Mouse (Mus musculus): Measurements from ENCODE around the gene Aplf. TPM values are rescaled to one million over a fixed set of nuclear protein-coding genes. Genes with fewer than 3 reads are reported as not detected.
A peak's percentile ranks its signal among the peaks of the same experiment; 100 is the strongest.

The Aplf gene
- 14.7 and 15.8 TPM in 2 replicates for polyA plus RNA-seq (2015; fragmentation: Nextera tagmentation; extraction: Ambion mirVana)

DNA sequence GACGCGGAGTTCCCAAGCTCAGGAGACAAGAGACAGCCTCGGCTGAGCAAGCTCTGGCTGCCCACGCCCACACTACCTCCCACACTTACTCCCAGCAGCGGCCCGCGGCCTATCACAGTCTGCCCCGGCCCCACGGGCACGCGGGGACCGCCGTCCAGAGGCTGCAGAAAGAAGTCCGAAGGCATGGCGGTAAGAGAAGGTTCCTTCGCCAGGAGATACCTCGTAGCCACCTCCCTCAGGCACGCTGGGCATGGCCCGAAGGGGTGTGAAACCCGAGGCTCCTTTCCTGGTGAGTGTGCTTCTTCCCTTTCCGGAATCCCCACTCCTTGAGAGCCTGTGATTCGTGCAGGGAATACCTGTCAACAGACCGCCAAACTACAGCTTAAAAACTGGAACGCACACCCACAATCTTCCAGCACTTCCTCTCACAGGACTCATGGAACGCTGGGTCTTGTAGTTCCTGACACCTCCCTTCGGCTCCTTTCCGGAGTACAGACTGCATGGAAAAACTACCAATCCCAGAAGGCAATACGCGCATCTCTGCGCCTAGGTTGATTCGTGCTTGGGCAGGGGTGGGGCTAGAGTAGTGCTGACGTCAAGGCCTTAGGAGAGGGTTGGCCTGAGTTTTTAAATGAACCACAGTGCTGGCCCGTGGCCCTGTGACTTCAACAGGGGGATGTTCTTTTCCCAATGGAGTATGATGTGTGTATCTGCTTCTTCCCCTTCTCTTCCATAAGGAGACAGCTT, at the start of gene Aplf:
Gene Aplf (minus strand): TSS at position 423 of the 747 bp plus-strand sequence.
- ATAC-seq (ENCODE audit: insufficient number of reproducible peaks, low FRiP score, low TSS enrichment, low read depth) = peak; percentile 99
- H3K27me3 ChIP-seq = no peaks in the 10 kb centered on the region
- H3K27ac ChIP-seq (replicated peaks) = peak within 1 kb of the TSS; percentile 78
- H3K9me3 ChIP-seq (replicated peaks) = no peaks in the 10 kb centered on the region
- H3K9ac ChIP-seq = peak within 1 kb of the TSS; percentile 83
- no peaks in the 10 kb centered on the region for H3K36me3 ChIP-seq
- peaks cover 15% of the 10 kb centered on the region for H3K4me1 ChIP-seq
- peak within 1 kb of the TSS; percentile 78 for H3K4me2 ChIP-seq (replicated peaks)
- WGBS = under 1% methylated on average over 33 of the region's 33 CpGs
- H3K4me3 ChIP-seq (replicated peaks) = peak within 1 kb of the TSS; percentile 85

DNA sequence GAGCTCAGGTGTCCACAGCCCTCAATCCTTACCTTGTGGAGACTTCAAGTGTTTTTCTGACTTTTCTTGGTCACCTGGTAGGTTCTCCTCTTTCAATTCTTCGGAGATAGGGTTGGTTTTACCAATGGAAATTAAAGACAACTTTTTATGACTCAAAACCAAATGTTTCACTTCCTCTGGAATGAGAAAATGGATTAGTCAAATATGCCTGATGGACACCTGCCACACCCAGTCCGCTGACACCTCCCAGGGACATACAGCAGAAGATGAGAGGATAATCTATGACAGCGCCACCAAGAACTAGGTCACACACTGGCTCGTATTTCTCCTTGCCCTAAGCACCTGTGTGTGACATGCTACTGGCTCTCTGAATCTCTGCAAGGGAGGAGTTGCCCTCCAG, 42.1 kb upstream of the Aplf start:
- 0 out of 2 replicates have a peak, but pooled peaks cover 2% of the 10 kb centered on the region for H3K27me3 ChIP-seq
- H3K9ac ChIP-seq = no peak overlapping the region
- no peaks in the 10 kb centered on the region for H3K36me3 ChIP-seq
- no peaks in the 10 kb centered on the region for H3K4me1 ChIP-seq
- WGBS = 75% methylated on average over 4 of the region's 4 CpGs
- no peak overlapping the region for H3K27ac ChIP-seq (replicated peaks)
- no peak overlapping the region for H3K4me3 ChIP-seq (replicated peaks)
- ATAC-seq (ENCODE audit: insufficient number of reproducible peaks, low FRiP score, low TSS enrichment, low read depth) = no peak
- H3K4me2 ChIP-seq (replicated peaks) = no peak overlapping the region
- no peaks in the 10 kb centered on the region for H3K9me3 ChIP-seq (replicated peaks)

DNA sequence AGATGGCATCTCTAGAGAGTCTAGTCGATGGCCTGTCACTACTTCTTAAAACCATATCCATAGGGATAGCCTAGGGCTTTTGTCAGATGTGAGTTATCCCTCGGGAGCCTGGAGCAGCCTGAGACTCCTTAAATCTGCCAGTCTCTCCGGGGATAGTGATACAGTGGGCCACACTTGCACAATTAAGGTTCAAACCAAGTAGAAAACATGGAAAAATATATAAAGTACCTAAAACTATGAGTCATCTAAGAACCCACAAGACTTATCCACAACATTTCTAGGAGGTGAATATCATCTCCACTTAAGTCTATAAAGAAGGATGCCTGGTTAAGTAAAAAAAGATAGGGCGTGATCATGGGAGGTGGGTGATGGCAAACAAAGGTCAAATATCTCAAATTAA, 40.3 kb upstream of the Aplf start:
- Histone ChIP-seq H3K9ac (no peak overlapping the region), H3K27me3 (0 out of 2 replicates have a peak, but pooled peaks cover 4% of the 10 kb centered on the region), H3K4me1 (no peaks in the 10 kb centered on the region), H3K27ac (replicated peaks) (no peak overlapping the region), H3K36me3 (no peaks in the 10 kb centered on the region), H3K4me3 (replicated peaks) (no peak overlapping the region), H3K9me3 (replicated peaks) (no peaks in the 10 kb centered on the region), H3K4me2 (replicated peaks) (no peak overlapping the region)
- 80% methylated on average over 4 of the region's 4 CpGs for WGBS
- no peak for ATAC-seq (ENCODE audit: insufficient number of reproducible peaks, low FRiP score, low TSS enrichment, low read depth)

DNA sequence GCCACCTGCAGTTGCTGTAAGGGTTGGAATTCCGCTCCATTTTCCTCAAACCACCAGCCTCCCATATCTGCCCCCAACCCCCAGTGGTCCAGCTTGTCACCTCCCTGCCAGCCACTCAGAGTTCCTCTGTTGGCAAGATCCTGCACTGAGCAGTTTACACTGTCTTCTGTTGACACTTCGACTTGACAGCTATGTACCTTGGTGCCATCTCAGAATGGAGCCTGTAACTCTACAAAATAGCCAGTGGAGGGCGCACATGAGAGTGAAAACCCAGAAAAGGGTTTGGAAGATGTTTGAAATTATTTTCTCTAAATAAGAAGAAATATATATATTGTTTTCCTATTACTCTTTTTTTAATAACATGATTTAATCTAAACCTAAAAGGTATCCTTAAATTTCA, 34.3 kb upstream of the Aplf start:
- no peak for ATAC-seq (ENCODE audit: insufficient number of reproducible peaks, low FRiP score, low TSS enrichment, low read depth)
- H3K4me3 ChIP-seq (replicated peaks) = no peak overlapping the region

DNA sequence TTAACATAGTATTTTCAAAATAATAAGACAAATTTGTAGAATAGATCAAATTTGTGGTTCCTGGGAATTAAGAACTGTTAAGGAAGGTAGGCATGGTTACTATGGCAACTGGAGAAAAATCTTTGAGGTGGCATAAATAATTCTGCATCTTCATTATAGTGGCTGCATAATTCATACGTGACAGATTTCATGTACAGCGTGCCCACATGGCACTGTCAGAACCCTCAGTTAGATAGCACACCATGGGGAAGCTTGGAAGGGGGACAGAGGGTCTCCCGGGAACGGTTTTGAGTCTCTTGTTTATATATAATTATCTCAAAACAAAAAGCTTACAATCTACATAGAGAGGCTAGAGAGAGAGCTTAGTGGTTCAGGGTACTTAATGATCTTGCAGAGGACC, 24.6 kb upstream of the Aplf start:
- H3K9ac ChIP-seq = no peak overlapping the region
- no peak overlapping the region for H3K27ac ChIP-seq (replicated peaks)
- no peak overlapping the region for H3K4me2 ChIP-seq (replicated peaks)
- ATAC-seq (ENCODE audit: insufficient number of reproducible peaks, low FRiP score, low TSS enrichment, low read depth) = no peak
- no peaks in the 10 kb centered on the region for H3K4me1 ChIP-seq
- no peaks in the 10 kb centered on the region for H3K36me3 ChIP-seq
- H3K4me3 ChIP-seq (replicated peaks) = no peak overlapping the region
- no peaks in the 10 kb centered on the region for H3K27me3 ChIP-seq
- no peaks in the 10 kb centered on the region for H3K9me3 ChIP-seq (replicated peaks)
- 84% methylated on average over 4 of the region's 4 CpGs for WGBS

More for the DNA sequence above, 34.3 kb upstream of the Aplf start:
- no peak overlapping the region for H3K27ac ChIP-seq (replicated peaks)
- H3K27me3 ChIP-seq = 0 out of 2 replicates have a peak, but pooled peaks cover 4% of the 10 kb centered on the region
- no peaks in the 10 kb centered on the region for H3K9me3 ChIP-seq (replicated peaks)
- H3K4me2 ChIP-seq (replicated peaks) = no peak overlapping the region
- no peaks in the 10 kb centered on the region for H3K36me3 ChIP-seq
- 42% methylated on average over 3 of the region's 3 CpGs for WGBS
- H3K4me1 ChIP-seq = no peaks in the 10 kb centered on the region
- H3K9ac ChIP-seq = no peak overlapping the region

DNA sequence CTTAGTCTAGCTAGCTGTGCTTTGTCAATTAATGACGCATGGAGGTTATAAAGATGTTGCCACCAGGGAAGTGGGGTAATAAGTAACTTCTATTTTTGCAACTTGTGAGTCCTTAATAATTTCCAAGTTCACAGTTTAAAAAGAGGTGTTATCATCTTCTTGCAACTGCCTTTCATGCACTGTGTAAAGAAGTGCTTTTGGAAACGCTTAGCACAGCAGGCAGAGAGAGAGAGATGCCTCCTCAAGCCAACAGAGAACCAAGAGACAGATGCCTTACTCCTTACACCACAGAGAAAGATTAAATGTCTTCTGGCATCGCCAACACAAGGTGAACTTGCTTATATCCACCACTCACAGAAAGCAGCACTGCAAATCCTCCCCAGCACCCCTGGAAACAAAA, 24.0 kb upstream of the Aplf start:
- no peak for ATAC-seq (ENCODE audit: insufficient number of reproducible peaks, low FRiP score, low TSS enrichment, low read depth)
- Histone ChIP-seq H3K4me1 (no peaks in the 10 kb centered on the region), H3K4me2 (replicated peaks) (no peak overlapping the region), H3K4me3 (replicated peaks) (no peak overlapping the region), H3K36me3 (no peaks in the 10 kb centered on the region), H3K27ac (replicated peaks) (no peak overlapping the region), H3K9ac (no peak overlapping the region), H3K27me3 (no peaks in the 10 kb centered on the region), H3K9me3 (replicated peaks) (no peaks in the 10 kb centered on the region)
- WGBS = 82% methylated on average over 3 of the region's 3 CpGs

DNA sequence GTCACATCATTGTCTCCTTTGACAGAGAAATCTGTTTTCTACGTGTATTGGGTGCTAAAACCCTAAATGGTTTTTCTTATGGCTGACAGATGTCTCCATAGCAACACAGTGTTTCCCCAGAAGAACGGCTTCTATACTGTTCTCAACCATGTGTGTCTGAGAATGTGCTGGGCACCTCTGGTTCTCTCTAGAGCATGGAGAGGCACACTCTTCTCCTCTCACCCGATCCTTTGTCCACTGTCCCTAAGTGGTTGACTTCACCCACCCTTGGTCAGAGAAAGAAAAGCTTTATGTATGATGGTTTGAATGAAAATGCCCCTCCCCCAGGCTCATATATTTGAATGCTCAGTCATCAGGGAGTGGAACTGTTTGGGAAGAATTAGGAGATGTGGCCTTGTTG, 8.4 kb upstream of the Aplf start:
- ATAC-seq (ENCODE audit: insufficient number of reproducible peaks, low FRiP score, low TSS enrichment, low read depth) = no peak
- WGBS = 64% methylated on average over 3 of the region's 3 CpGs
- Histone ChIP-seq H3K4me2 (replicated peaks) (no peak overlapping the region), H3K27ac (replicated peaks) (no peak overlapping the region), H3K4me1 (no peaks in the 10 kb centered on the region), H3K27me3 (no peaks in the 10 kb centered on the region), H3K36me3 (no peaks in the 10 kb centered on the region), H3K9ac (no peak overlapping the region), H3K9me3 (replicated peaks) (no peaks in the 10 kb centered on the region), H3K4me3 (replicated peaks) (no peak overlapping the region)

DNA sequence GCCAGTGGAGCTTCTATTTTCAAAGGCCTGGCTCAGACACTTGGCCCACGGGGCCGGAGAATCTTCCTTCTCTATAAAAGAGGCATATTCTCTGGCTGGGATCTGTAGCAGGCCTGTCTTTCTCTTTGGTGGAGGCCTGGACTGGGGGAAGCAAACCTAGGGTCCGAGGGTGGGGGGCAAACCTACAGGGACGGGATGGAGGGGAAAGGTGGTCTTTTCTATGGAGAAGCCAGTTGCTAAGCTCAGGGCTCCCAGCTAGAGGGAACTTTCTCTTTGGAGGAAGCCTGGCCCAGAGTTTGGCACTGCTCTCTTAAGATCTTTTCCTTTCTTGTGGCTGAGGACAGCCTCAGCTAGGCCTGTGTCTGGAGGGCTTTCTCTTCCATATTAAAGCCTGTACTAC, 668 bp upstream of the Aplf start:
- Histone ChIP-seq H3K4me3 (replicated peaks) (peak overlapping the region; percentile 85), H3K9me3 (replicated peaks) (no peaks in the 10 kb centered on the region), H3K36me3 (no peaks in the 10 kb centered on the region), H3K9ac (peak overlapping the region; percentile 19; the same call in 1 of the 2 replicates), H3K27ac (replicated peaks) (peak overlapping the region; percentile 40; the same call in 1 of the 2 replicates), H3K4me2 (replicated peaks) (peak overlapping the region; percentile 78), H3K27me3 (no peaks in the 10 kb centered on the region), H3K4me1 (peaks cover 15% of the 10 kb centered on the region)
- ATAC-seq (ENCODE audit: insufficient number of reproducible peaks, low FRiP score, low TSS enrichment, low read depth) = no peak
- WGBS = 50% methylated on average over 4 of the region's 4 CpGs

DNA sequence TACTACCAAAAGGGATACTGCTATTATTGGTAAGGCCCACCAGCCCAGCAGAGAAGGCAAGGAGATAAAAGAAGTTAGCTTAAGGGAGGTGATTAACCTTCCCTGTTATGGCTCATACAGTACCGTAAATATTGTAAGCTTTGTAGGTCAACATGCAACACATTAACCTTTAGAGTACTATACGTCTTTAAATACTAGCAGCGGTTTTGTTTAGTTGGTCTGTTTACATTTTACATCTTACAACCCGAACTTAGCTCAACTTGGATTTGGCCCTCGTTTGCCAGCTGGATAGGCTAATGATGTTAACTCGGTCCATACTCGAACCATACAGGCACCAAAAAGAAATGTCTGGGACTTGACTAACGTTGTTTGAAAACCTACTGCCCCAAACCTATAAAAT, 640 bp downstream of the Aplf start:
- Histone ChIP-seq H3K4me2 (replicated peaks) (peak overlapping the region; percentile 78), H3K4me3 (replicated peaks) (peak overlapping the region; percentile 85), H3K9ac (peak overlapping the region; percentile 83), H3K9me3 (replicated peaks) (no peaks in the 10 kb centered on the region), H3K4me1 (peaks cover 15% of the 10 kb centered on the region), H3K36me3 (no peaks in the 10 kb centered on the region), H3K27ac (replicated peaks) (peak overlapping the region; percentile 78), H3K27me3 (no peaks in the 10 kb centered on the region)
- ATAC-seq (ENCODE audit: insufficient number of reproducible peaks, low FRiP score, low TSS enrichment, low read depth) = no peak
- WGBS = 7% methylated on average over 8 of the region's 8 CpGs

DNA sequence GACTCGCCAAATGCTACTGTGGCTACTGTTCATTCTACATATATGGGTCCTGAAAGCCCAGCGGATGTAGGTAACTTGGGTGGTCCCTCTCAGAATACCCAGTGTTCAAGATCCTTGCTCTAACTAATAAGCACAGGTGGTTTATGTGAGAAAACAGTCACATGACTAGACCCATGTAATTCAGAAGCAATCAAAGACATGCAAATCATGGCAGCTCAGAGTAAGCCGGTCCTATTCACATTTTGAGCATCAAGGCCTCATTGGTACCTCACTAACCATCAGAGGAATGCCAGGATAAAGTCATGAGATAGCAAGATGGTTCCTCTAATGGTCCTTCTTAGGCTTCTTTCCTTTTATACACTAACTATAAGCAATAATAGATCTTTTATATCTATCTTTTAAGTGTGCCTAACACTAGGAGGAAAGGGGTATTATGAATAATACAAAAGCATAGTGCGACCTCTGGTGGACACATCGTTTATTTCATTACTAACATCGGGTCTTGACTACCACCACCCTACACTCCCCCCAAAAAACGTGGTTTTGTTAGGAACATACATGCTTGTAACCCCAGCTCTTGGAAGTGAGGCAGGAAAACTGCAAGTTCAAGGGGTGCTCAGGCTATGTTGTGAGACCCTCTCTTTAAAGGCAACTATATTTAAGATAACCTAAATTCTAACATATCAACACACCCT, 2.0 kb downstream of the Aplf start:
- no peak overlapping the region for H3K4me2 ChIP-seq (replicated peaks)
- 35% methylated on average over 7 of the region's 7 CpGs for WGBS

DNA sequence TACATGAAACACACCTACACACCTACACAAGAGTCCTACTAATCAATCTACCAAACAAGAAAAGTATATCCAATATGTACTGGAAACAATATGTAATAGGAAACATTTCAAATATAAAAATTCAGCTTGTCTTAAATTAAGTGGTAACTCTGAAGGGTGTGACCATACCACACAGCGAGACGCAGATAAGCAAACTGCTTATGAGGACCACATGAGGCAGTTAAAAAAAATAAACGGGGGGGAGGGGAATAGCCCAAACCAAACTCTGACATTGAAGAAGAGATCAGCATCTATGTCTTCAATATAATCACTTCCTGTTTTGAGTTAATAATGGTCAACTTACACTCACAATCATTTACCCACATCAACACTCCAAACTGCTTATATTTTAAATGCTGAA, 3.3 kb downstream of the Aplf start:
- Histone ChIP-seq H3K4me1 (peaks cover 15% of the 10 kb centered on the region), H3K27me3 (no peaks in the 10 kb centered on the region), H3K27ac (replicated peaks) (no peak overlapping the region), H3K4me3 (replicated peaks) (no peak overlapping the region), H3K36me3 (0 out of 2 replicates have a peak, but pooled peaks cover 3% of the 10 kb centered on the region), H3K4me2 (replicated peaks) (no peak overlapping the region), H3K9me3 (replicated peaks) (no peaks in the 10 kb centered on the region), H3K9ac (no peak overlapping the region)
- 79% methylated on average over 3 of the region's 3 CpGs for WGBS
- no peak for ATAC-seq (ENCODE audit: insufficient number of reproducible peaks, low FRiP score, low TSS enrichment, low read depth)

More for the DNA sequence above, 2.0 kb downstream of the Aplf start:
- no peak overlapping the region for H3K27ac ChIP-seq (replicated peaks)
- 0 out of 2 replicates have a peak, but pooled peaks cover 3% of the 10 kb centered on the region for H3K36me3 ChIP-seq
- ATAC-seq (ENCODE audit: insufficient number of reproducible peaks, low FRiP score, low TSS enrichment, low read depth) = no peak
- H3K27me3 ChIP-seq = no peaks in the 10 kb centered on the region
- H3K4me1 ChIP-seq = peaks cover 15% of the 10 kb centered on the region
- H3K9ac ChIP-seq = no peak overlapping the region
- H3K4me3 ChIP-seq (replicated peaks) = no peak overlapping the region
- H3K9me3 ChIP-seq (replicated peaks) = no peaks in the 10 kb centered on the region
